Mouse (Mus musculus): ENCODE results near the gene Vmn1r234.

- no peak for TF ChIP-seq ZNF384 (IDR thresholded peaks at IDR 0.05; ENCODE audit: low read depth, low read length)
- TF ChIP-seq ZC3H11A (IDR thresholded peaks at IDR 0.05; ENCODE audit: borderline replicate concordance, low read depth, low read length) = no peak
- no peak for TF ChIP-seq HCFC1 (IDR thresholded peaks at IDR 0.05; ENCODE audit: borderline replicate concordance, insufficient read depth, low read length)
- TF ChIP-seq CHD2 (IDR thresholded peaks at IDR 0.05; ENCODE audit: low read depth, low read length) = no peak
Measured at GRCm38 (mm10) chr17:21284395-21284794, 58.5 kb downstream of the Vmn1r234 start.
